Mouse (Mus musculus): Measurements from ENCODE around the gene Atg5.
"Not testable (repeated sequence)": the region's sequence is repeated elsewhere in the genome, so short reads cannot be mapped to it uniquely, and the experiment has no call there.

Atg5 gene

DNA sequence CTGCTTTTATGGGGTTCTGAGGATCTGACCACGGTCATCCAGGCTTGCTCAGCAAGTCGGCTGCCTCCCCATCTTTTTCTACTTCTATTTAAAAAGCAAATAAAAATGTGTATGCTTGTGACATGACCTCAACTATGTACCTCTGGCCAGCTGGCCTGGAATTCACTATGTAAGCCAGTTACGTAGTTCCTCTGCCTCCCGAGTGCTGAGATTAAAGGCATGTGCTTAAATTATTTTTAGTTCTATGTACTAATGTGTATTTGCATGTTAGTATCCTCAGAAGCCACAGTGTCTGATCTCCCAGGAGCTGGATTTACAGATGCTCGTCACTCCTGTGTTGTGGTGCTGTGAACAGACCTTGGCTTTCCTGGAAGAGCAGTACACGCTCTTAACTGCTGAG, 41.1 kb downstream of the Atg5 start:
- DNase-seq (ENCODE audit: extremely low spot score, low read depth, low spot score) = no peak

- DNase-seq (ENCODE audit: extremely low spot score, low read depth, low spot score) = no peak
Measured at GRCm38 (mm10) chr10:44315276-44315675, 47.1 kb downstream of the Atg5 start.

GRCm38 (mm10) chr10:44316280-44317270, 48.4 kb downstream of the Atg5 start:
- DNase-seq (ENCODE audit: extremely low spot score, low read depth, low spot score) = no peak

DNA sequence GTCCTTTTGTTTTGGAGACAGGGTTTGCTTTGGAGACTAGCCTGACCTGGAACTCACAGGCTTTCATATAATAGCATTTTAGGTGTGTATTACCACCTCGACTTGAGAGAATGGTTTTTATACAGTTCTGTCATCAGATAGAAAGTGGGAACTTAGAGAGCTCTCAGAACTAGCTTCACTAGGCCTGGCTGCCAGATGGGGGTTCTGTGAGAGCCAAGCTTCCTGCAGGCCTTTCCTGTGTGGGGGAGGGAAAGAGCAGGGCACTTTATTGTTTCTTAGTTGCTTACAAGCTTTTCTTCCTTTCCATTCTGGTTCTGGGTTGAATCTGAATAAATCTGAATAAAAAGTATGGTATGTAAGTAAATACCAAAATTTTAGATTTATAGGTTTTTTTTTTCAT, 54.0 kb downstream of the Atg5 start:
- DNase-seq (ENCODE audit: extremely low spot score, low read depth, low spot score) = no peak

- no peak for DNase-seq (ENCODE audit: extremely low spot score, low read depth, low spot score)
Measured at GRCm38 (mm10) chr10:44323070-44323775, 55.1 kb downstream of the Atg5 start.

GRCm38 (mm10) chr10:44323836-44324235, 55.7 kb downstream of the Atg5 start:
- no peak for DNase-seq (ENCODE audit: extremely low spot score, low read depth, low spot score)

DNA sequence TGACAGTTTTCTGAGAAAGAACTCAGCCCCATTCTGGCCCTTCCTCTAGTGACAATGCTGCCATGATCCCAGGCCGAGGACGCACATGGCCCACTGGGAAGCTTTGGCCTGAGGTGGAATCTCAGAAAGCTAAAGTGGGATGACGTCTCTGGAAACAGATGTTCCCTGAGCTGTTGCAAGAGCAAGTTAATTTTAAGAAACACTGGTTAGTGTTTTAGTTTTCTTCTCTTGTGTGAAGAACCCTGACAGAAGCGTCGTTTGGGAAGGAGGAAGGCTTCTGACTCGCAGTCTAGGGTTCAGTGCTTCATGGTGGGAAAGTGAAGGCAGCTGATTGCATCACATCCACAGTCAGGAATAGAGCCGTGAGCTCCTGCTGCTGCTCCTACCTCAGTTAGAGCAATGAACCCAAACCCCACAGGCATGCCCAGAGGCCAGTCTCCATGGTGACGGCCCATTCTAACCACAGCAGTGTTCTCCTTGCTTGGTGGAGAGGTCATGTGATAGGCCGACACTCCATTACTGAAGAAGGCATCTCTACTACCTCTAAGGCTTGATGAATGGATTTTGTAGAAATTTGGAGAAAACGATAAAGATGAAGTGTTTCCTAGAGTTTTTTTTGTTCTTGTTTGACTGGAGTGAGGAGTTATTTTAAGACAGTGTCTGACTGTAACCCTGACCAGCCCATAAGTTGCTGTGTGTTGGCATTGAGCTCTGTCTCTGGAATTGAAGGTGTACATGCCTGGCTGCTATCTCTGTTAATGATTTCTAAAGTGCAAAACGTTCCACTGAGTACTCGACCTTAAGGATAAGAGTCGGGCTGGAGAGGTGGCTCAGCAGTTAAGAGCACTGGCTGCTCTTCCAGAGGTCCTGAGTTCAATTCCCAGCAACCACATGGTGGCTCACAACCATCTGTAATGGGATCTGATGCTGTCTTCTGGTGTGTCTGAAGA, 57.7 kb downstream of the Atg5 start:
- DNase-seq (ENCODE audit: extremely low spot score, low read depth, low spot score) = no peak

- no peak for DNase-seq (ENCODE audit: extremely low spot score, low read depth, low spot score)
Measured at GRCm38 (mm10) chr10:44327057-44327456, 58.9 kb downstream of the Atg5 start.

GRCm38 (mm10) chr10:44328347-44328746, 60.2 kb downstream of the Atg5 start:
- DNase-seq (ENCODE audit: extremely low spot score, low read depth, low spot score) = peak; percentile 44

DNA sequence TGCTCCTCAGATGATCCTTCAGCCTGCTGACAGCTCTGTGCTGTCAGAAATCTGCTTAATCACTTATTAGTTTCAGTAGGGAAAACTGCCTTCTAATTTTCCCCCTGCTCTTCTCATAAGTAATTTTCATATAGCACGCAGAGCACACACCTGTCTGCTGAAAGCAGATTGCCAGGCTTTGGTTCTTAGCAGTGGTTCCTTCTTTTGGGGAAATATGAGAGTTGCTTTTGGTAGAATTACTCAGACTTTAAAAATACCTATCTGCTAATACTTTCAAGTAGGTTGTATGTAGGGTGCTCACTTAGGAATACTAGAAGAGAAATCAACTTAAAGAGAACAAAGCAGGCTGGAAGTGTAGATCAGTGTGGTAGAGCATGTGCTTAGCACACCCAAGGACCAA, 62.6 kb downstream of the Atg5 start:
- DNase-seq (ENCODE audit: extremely low spot score, low read depth, low spot score) = no peak

DNA sequence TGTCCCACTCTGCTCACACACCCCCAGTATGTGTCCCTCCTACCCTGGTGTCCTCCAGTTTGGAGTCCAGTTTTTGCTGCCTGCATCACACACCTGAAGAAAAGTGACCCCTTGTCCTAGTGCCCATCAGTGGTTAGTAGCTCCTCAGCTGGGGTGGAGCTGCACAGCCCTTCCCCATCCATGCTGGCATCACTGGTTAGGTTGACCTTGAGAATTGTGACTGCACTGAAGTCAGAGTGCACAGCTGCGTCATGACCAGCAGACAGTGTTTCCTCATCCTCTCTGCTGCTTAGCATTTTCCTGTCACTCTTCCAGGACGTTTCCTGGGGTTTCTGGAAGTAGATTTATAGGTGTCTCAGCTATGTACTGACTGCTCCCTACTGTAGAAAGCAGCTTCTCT, 63.3 kb downstream of the Atg5 start:
- DNase-seq (ENCODE audit: extremely low spot score, low read depth, low spot score) = no peak

- not testable (repeated sequence) for DNase-seq (ENCODE audit: extremely low spot score, low read depth, low spot score)
Measured at GRCm38 (mm10) chr10:44332656-44333055, 64.5 kb downstream of the Atg5 start.

- DNase-seq (ENCODE audit: extremely low spot score, low read depth, low spot score) = not testable (repeated sequence)
Measured at GRCm38 (mm10) chr10:44336641-44337382, 68.7 kb downstream of the Atg5 start.

DNA sequence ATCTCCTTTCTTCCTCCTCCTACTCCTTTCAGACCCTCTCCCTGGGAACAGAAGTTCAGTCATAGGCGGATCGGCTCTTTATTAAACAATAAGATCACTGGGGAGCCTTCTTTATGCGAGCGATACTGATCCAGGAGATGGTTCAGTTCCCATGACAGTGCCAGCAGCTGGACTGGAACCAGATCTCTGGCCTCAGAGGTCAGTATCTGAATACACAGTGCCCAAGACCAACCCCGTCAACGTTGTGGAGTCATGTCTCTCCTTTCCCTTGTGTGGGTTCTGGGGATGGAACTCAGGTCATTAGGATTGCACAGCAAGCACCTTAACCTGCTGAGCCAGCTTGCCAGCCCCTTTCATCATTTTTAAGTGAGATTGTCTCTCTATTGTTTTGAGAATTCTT, 70.4 kb downstream of the Atg5 start:
- DNase-seq (ENCODE audit: extremely low spot score, low read depth, low spot score) = no peak

- no peak for DNase-seq (ENCODE audit: extremely low spot score, low read depth, low spot score)
Measured at GRCm38 (mm10) chr10:44339326-44339725, 71.2 kb downstream of the Atg5 start.

DNA sequence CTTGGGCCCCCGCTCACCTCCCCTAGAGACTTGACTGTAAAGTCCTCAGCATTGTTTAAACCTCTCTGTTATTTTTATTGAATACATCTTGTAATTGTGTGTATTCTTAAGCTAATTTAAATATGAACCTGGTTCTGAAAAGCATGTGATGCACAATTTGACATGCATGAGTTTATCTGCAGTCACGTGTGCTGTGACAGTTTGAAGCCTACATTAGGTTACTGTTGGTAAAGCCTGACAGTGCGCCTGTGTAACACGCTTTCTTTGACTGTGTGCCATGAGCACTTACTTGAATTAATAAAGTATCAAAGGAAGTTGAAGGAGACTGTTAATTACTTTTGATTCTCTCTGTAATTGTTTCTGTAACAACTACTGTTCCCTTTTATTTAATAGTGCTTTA, 72.8 kb downstream of the Atg5 start:
- DNase-seq (ENCODE audit: extremely low spot score, low read depth, low spot score) = no peak

DNA sequence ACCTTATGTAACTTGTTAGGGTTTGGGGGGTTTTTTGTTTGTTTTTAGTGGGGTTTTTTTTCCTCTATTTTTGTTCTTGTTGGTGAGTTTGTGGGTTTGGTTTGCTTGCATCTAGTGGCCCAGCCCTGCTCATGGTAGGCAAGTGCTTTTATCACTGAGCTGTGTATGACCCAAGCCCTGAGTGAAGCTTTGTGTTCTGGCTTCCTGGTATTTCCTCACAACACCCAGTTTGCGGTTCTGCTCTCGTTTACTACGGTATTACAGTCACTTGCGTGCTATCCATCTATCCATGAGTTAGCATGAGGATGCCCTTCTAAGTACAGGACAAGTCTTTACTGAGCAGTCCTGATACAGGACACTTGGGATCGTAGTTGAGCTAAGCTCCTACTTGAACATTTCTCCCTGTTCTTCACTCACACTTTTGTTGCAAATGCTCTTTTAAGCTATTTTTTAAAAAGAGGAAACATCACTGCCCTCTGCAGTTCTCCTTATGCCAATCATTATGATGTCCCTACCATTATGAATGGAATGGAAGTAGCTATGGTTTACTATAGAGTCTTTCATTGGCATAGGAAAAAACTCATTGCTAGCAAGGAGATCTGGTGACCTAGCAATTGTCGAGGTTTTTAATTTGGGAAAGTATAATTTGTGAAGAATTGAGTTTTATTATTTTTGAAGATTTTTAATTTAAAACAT, 73.8 kb downstream of the Atg5 start:
- DNase-seq (ENCODE audit: extremely low spot score, low read depth, low spot score) = no peak

DNA sequence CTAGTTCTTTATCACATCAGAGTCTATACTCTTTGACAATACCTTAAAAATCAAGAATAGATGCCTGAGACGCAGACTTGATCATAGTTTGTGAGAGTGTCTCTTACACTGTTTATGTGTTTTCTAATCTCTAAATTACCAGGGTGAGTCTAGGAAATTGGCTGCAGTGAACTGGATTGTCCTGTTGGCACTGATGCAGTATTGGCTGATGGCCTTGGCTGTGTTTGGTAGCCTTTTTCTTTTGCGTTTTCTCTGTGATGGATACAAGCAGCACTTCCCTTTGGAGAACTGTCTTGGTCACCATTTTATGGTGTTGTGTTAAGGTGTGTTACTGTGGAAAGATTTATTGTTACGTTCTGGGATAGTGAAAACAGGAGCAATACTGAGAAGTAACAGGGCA, 75.2 kb downstream of the Atg5 start:
- DNase-seq (ENCODE audit: extremely low spot score, low read depth, low spot score) = no peak

GRCm38 (mm10) chr10:44347549-44348172, 79.5 kb downstream of the Atg5 start:
- DNase-seq (ENCODE audit: extremely low spot score, low read depth, low spot score) = no peak

All from hindlimb bud, embryonic 11.5 days (tissue).